Mouse (Mus musculus): ENCODE data around the gene Sun2.

The Sun2 gene

DNA sequence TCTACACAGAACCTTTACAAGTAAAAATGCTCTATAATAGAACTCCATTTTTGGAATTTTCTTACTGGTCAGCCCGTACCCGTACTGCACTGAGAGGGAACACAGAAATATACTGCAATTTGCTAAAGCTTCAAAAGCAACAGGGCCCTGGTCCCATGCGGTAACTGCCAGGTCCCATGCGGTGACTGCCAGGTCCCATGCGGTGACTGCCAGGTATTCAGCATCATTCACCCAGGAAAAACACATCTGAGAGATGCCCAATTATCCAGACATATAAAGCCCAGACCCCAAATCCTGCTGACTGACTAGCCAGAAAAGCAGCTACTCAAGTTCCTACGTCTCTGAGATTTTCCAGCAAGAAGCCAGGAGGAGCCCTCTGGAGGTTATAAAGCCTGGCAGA is 57.7 kb downstream of the Sun2 start:
- no peak for DNase-seq

DNA sequence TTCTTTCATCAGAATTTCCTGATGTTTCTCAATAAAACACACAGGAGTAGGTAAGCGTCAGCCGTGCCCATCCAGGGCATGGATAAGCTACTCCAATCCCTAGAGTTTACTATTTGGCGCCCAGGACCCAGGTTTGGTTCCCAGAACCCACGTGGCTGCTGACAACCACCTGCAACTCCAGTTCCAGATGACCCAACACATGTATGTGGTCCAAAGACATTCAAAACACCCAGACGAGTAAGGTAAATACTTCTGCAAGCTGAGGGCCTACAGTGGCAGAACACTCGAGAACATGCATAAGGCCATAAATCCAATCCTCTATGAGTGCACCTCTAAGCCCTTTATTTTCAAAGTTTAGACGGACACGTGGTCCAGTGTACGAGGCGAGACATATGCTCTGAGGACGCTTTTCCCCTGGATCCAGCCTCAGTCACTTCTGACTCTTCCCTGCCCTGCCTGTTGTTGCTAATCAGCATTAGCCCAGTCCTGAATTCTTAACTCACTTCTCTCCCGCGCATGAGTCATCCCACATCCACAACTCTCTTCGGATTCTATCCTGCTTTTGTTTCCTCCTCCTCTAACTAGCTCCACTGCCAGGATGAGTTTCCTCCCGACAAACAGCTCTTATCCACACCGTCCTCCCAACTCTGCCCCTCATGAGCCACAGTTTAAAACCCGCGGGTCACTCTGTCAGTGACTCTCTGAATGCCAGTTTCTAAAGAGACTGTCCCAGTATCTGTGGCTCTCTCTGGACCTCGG is 58.5 kb downstream of the Sun2 start:
- DNase-seq: no peak

- DNase-seq: peak in 1 of 2 experiments; percentile 47
Observed at GRCm38 (mm10) chr15:79683146-79683545, 59.2 kb downstream of the Sun2 start.

DNA sequence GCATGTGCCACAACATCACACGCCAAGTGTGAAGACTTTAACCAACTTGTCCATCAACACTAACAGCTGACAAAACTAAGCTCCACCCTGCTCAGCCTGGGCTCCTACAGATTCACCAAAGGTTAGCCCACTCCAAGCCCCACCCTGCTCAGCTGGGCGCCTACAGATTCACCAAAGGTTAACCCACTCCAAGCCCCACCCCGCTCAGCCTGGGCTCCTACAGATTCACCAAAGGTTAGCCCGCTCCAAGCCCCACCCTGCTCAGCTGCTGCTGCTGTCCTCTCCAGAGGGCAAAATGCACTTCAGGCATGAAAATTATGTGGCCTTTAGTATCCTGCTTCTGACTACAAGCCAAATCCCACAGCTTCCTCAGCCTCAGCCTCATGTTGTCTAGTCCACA is 60.4 kb downstream of the Sun2 start:
- DNase-seq: peak; percentile 51 to 55

- peak in 1 of 2 experiments; percentile 38 for DNase-seq
Observed at GRCm38 (mm10) chr15:79677936-79678335, 64.4 kb downstream of the Sun2 start.
